Mouse (Mus musculus) erythroblast, embryonic 14.5 days (primary cell): ENCODE measurements around the gene Gpx8.

Experiments
- GATA1 ChIP-seq: IDR thresholded peaks from 2 replicates; pipeline ENCODE4 v1.6.1; 2012; ENCODE audit warnings: low read length, inconsistent platforms, mixed read lengths
- TAL1 ChIP-seq: IDR thresholded peaks from 3 replicates; pipeline ENCODE4 v1.6.1; 2012; ENCODE audit warnings: low read length, inconsistent platforms, mixed read lengths

DNA sequence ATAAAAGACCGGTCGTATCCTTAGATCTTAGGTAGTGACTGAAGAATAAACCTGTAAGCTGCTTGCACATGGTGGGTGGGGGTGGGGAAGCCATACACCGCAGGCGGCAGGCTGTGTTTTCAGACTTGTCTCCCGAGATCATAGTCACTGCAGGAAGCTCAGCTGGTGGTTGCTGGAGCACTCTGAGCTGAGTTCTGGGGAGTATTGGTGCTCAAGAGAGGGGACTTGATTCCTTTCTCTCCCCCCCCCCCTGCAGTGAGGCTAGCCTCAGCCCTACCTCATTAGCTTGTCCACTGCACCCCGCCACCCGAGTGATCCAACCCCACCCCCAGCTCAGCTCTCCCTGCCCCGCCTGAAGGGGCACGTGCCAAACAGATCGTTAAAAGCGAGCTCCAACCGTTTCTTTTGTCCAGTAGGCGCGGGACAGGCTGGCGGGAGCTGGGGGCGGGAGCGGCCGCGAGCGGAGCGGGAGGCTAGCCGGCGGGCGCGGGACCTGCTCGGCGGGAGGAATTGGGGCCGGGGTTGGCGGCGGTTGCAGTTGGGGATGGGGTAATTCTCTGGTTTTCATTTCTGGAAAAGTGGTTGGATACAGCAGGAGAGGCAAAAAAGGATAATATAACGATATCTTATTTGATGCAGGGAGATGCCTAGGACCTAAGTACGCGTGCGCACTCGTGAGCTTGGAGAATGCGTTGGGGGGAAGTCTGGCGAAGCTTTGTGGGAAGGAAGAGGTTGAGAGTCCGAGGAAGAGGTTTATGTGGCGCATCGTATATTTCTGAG is 14.2 kb downstream of the Gpx8 start:
- no peak for TF ChIP-seq GATA1
- no peak for TF ChIP-seq TAL1
